Mouse (Mus musculus) stomach, embryonic 14.5 days (tissue): ENCODE results near the gene Gm20547. TPM values are rescaled to one million over a fixed set of nuclear protein-coding genes. Genes with fewer than 3 reads are reported as not detected.
A peak's percentile ranks its signal among the peaks of the same experiment; 100 is the strongest.

Source experiments
- ATAC-seq: fragments of 200-750 bp; cut with Nextera tagmentation; 2 replicates; pipeline ENCODE4 v1.8.0; 2017; ENCODE audit warnings: low read depth, moderate TSS enrichment; ENCODE audit not compliant: insufficient number of reproducible peaks, insufficient read depth, low FRiP score
- H3K27ac ChIP-seq: fragments of 300-500 bp; sonication (generic); 2 replicates; pipeline ENCODE4 v1.5.1; 2014; ENCODE audit warnings: mild to moderate bottlenecking, low read length, moderate library complexity, mixed read lengths
- H3K27me3 ChIP-seq: fragments of 300-500 bp; sonication (generic); 2 replicates; pipeline ENCODE4 v1.6.1; 2014; ENCODE audit warnings: low read length, control low read depth, mixed read lengths; ENCODE audit not compliant: control insufficient read depth, insufficient read depth
- H3K36me3 ChIP-seq: fragments of 300-500 bp; sonication (generic); 2 replicates; pipeline ENCODE4 v1.6.1; 2014; ENCODE audit warnings: mild to moderate bottlenecking, control low read depth, low read length, moderate library complexity, mixed read lengths; ENCODE audit not compliant: control insufficient read depth, insufficient read depth
- H3K4me1 ChIP-seq: fragments of 300-500 bp; sonication (generic); 2 replicates; pipeline ENCODE4 v1.6.1; 2014; ENCODE audit warnings: low read length, control low read depth, mixed read lengths; ENCODE audit not compliant: control insufficient read depth, insufficient read depth
- H3K4me2 ChIP-seq: fragments of 300-500 bp; sonication (generic); replicated peaks from 2 replicates; pipeline ENCODE4 v1.6.1; 2014; ENCODE audit warnings: low read depth, low read length, control low read depth
- H3K4me3 ChIP-seq: fragments of 300-500 bp; sonication (generic); 2 replicates; pipeline ENCODE4 v1.5.1; 2014; ENCODE audit warnings: low read depth, low read length, control low read depth
- H3K9ac ChIP-seq: fragments of 300-500 bp; sonication (generic); replicated peaks from 2 replicates; pipeline ENCODE4 v1.6.1; 2014; ENCODE audit warnings: low read depth, mild to moderate bottlenecking, control low read depth, low read length, moderate library complexity, mixed read lengths
- H3K9me3 ChIP-seq: fragments of 300-500 bp; sonication (generic); 2 replicates; pipeline ENCODE4 v1.6.1; 2016; ENCODE audit warnings: low read depth, low read length, control low read depth; ENCODE audit not compliant: control insufficient read depth
- WGBS: fragments of 180-500 bp; shearing (Covaris S2); extraction: QIAGEN DNeasy Blood & Tissue Kit; methylation state at CpG from one replicate; pipeline ENCODE4 v1.1.7; 2014; 5-methylcytosine and 5-hydroxymethylcytosine counted together
- polyA plus RNA-seq: library from polyadenylated mRNA; unstranded; fragments of >200 nt; fragmentation: Nextera tagmentation; extraction: Ambion mirVana; gene quantifications from 2 replicates; pipeline ENCODE4 v1.2.1, GENCODE M21; 2014

Gene Gm20547
- polyA plus RNA-seq, 1 experiment from 2014 or later, result not detected

GRCm38 (mm10) chr17:34855825-34856224 is 26.0 kb downstream of the Gm20547 start:
- Histone ChIP-seq H3K9ac (no peak overlapping the region), H3K4me3 (no peak overlapping the region), H3K36me3 (peaks cover 43% of the 10 kb centered on the region), H3K9me3 (no peaks in the 10 kb centered on the region), H3K27ac (no peak overlapping the region), H3K4me1 (peaks cover 8% of the 10 kb centered on the region), H3K4me2 (no peak overlapping the region), H3K27me3 (no peaks in the 10 kb centered on the region)
- WGBS, result 32% methylated on average over 3 of the region's 3 CpGs
- no peak for ATAC-seq

GRCm38 (mm10) chr17:34854761-34855160 is 27.1 kb downstream of the Gm20547 start:
- H3K4me1 ChIP-seq, result peaks cover 9% of the 10 kb centered on the region
- no peak overlapping the region for H3K4me3 ChIP-seq
- H3K4me2 ChIP-seq, result no peak overlapping the region
- 77% methylated on average over 3 of the region's 3 CpGs for WGBS
- no peak for ATAC-seq
- H3K9ac ChIP-seq, result no peak overlapping the region
- H3K27ac ChIP-seq, result no peak overlapping the region
- H3K9me3 ChIP-seq, result no peaks in the 10 kb centered on the region
- no peaks in the 10 kb centered on the region for H3K27me3 ChIP-seq
- H3K36me3 ChIP-seq, result peaks cover 43% of the 10 kb centered on the region

- Histone ChIP-seq H3K9ac (no peak overlapping the region), H3K27ac (no peak overlapping the region), H3K4me3 (no peak overlapping the region), H3K36me3 (peaks cover 43% of the 10 kb centered on the region), H3K27me3 (no peaks in the 10 kb centered on the region), H3K4me2 (no peak overlapping the region), H3K9me3 (no peaks in the 10 kb centered on the region), H3K4me1 (peaks cover 11% of the 10 kb centered on the region)
- WGBS, result 71% methylated on average over 8 of the region's 8 CpGs
- no peak for ATAC-seq
Observed at GRCm38 (mm10) chr17:34853511-34853910, 28.3 kb downstream of the Gm20547 start.

GRCm38 (mm10) chr17:34850517-34851125 is 31.2 kb downstream of the Gm20547 start:
- Histone ChIP-seq H3K4me2 (peak overlapping the region; percentile 92), H3K9ac (peak overlapping the region; percentile 76), H3K4me3 (peak overlapping the region; percentile 98), H3K27me3 (no peaks in the 10 kb centered on the region), H3K4me1 (peaks cover 11% of the 10 kb centered on the region), H3K36me3 (peaks cover 44% of the 10 kb centered on the region), H3K9me3 (no peaks in the 10 kb centered on the region), H3K27ac (no peak overlapping the region; the same call in 1 of the 2 replicates)
- ATAC-seq, result no peak
- WGBS, result 2% methylated on average over 25 of the region's 25 CpGs

GRCm38 (mm10) chr17:34849722-34850516 is 31.9 kb downstream of the Gm20547 start, which contains the start of the genes Skiv2l and Nelfe:
TSS of gene Skiv2l (minus strand) at chr17:34850210.
TSS of gene Nelfe (plus strand) at chr17:34850391.
- Histone ChIP-seq H3K4me1 (peaks cover 11% of the 10 kb centered on the region), H3K9ac (peak within 1 kb of the TSS; percentile 76), H3K4me2 (peak within 1 kb of the TSS; percentile 92), H3K27ac (no peak within 1 kb of the TSS; the same call in 1 of the 2 replicates), H3K36me3 (peaks cover 43% of the 10 kb centered on the region), H3K9me3 (no peaks in the 10 kb centered on the region), H3K4me3 (peak within 1 kb of the TSS; percentile 98), H3K27me3 (no peaks in the 10 kb centered on the region)
- ATAC-seq, result peak; percentile 97
- under 1% methylated on average over 59 of the region's 65 CpGs for WGBS

- Histone ChIP-seq H3K27me3 (no peaks in the 10 kb centered on the region), H3K36me3 (peaks cover 37% of the 10 kb centered on the region), H3K4me3 (no peak overlapping the region), H3K9ac (no peak overlapping the region), H3K27ac (no peak overlapping the region), H3K4me1 (peaks cover 11% of the 10 kb centered on the region), H3K4me2 (no peak overlapping the region), H3K9me3 (no peaks in the 10 kb centered on the region)
- no peak for ATAC-seq
- 93% methylated on average over 7 of the region's 7 CpGs for WGBS
Observed at GRCm38 (mm10) chr17:34847615-34848014, 34.2 kb downstream of the Gm20547 start.

- 85% methylated on average over 6 of the region's 6 CpGs for WGBS
- Histone ChIP-seq H3K4me1 (peaks cover 11% of the 10 kb centered on the region), H3K27ac (no peak overlapping the region), H3K4me3 (no peak overlapping the region), H3K36me3 (peaks cover 34% of the 10 kb centered on the region), H3K4me2 (no peak overlapping the region), H3K27me3 (no peaks in the 10 kb centered on the region), H3K9ac (no peak overlapping the region), H3K9me3 (no peaks in the 10 kb centered on the region)
- no peak for ATAC-seq
Observed at GRCm38 (mm10) chr17:34847192-34847591, 34.6 kb downstream of the Gm20547 start.

- no peak for ATAC-seq
- H3K36me3 ChIP-seq, result peaks cover 51% of the 10 kb centered on the region
- no peak overlapping the region for H3K27ac ChIP-seq
Observed at GRCm38 (mm10) chr17:34844884-34845283, 37.0 kb downstream of the Gm20547 start.

More at GRCm38 (mm10) chr17:34844884-34845283, 37.0 kb downstream of the Gm20547 start:
- no peaks in the 10 kb centered on the region for H3K27me3 ChIP-seq
- 0 out of 2 replicates have a peak, but pooled peaks cover 2% of the 10 kb centered on the region for H3K4me1 ChIP-seq
- H3K4me3 ChIP-seq, result no peak overlapping the region
- no peak overlapping the region for H3K4me2 ChIP-seq
- H3K9ac ChIP-seq, result no peak overlapping the region
- no peaks in the 10 kb centered on the region for H3K9me3 ChIP-seq
- WGBS, result 91% methylated on average over 13 of the region's 13 CpGs
